Mouse (Mus musculus) Patski (cell line): ENCODE results near the gene Ptprn2. TPM values are rescaled to one million over a fixed set of nuclear protein-coding genes. Genes with fewer than 3 reads are reported as not detected.

ENCODE experiments used
- ATAC-seq: fragments of 100-300 bp; one replicate; pipeline ENCODE4 v1.8.0; 2021
- CTCF ChIA-PET: fragments of 350-600 bp; sonication (Branson Sonifier 250); formaldehyde crosslinking; loops from one replicate; lab custom pipeline; 2022; ENCODE audit warnings: inconsistent platforms; lab: Charles Lee
- POLR2A ChIA-PET: fragments of 350-600 bp; sonication (Branson Sonifier 250); formaldehyde crosslinking; loops from one replicate; lab custom pipeline; 2022; ENCODE audit warnings: antibody characterized with exemption, inconsistent platforms; lab: Charles Lee
- DNase-seq: peaks from one replicate; pipeline ENCODE4 v3.0.0-alpha.2; 2011; ENCODE audit warnings: low read depth, low spot score
- H3K27me3 ChIP-seq: fragments of 371-371 bp; one replicate; pipeline ENCODE4 v1.5.1; 2021
- CTCF ChIP-seq: fragments of 100-300 bp; IDR thresholded peaks from one replicate; pipeline ENCODE4 v1.5.1; 2021
- in situ Hi-C: fragments of 300-500 bp; cut with MboI; formaldehyde crosslinking; loops from 3 replicates; pipeline ENCODE4 v1.11.1; 2018; ENCODE audit warnings: low pct_unique_long_range_greater_than_20kb, mixed read lengths
- polyA plus RNA-seq: library from polyadenylated mRNA; unstranded; gene quantifications from one replicate; pipeline ENCODE4 v1.2.3, GENCODE M21; 2021

Gene Ptprn2
- polyA plus RNA-seq, 1 experiment from 2014 or later, result not detected

DNA sequence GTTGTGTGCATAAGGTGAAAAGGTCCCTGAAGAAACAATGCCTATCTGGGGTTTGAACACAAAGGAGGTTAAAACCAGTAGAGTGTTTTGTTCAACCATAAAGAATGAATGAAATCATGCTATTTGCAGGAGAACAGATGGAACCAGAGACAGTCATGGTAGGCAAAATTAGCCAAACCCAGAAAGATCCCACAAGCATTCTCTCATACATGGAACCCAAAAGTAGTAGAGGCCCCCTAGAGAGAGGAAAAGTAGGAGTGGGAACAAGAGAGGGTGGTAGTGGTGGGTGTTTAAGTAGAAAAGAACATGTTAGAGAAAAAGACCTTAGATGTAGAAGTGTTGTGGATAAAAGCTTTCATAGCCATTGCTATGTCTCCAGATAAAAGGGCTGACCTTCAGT, 719.4 kb downstream of the Ptprn2 start:
- no peaks in the 10 kb centered on the region for H3K27me3 ChIP-seq
- POLR2A ChIA-PET, result no interaction called here
- CTCF ChIA-PET, result no interaction called here
- no peak for ATAC-seq
- no peak for TF ChIP-seq CTCF
- DNase-seq, result no peak
- in situ Hi-C loops, result no loop called here

DNA sequence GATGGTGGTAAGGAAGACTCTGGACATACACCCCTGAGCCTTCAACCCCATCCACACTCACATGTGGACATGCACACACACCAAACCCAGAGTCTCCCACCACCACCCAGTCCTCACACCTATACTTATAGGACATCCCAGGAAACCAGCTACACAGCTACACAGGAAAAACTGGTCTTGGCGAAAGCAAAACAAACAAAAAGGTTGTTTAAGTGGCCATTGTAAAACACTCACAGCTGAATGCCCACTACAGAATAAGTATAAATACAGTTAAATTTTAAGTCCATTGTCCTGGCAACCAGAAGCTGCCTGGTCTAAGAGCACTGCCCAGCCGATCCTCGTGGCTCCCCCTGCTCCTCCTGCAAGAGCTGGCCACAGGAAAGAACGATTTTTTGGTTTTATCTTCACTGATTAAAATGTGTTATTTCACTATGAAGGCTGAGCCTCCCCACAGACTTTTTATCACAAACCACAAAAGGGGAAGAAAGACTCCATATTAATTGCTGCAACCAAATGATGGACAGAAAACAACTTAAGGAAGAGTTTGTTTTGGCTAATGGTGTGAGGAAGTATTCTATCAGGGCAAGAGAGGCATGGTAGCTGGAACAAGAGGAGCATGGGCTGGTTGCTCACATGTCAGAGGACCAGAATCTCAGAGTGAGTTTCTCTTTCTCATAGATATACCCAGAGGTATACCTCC, 722.1 kb downstream of the Ptprn2 start:
- in situ Hi-C loops, result no loop called here
- ATAC-seq (no peak), DNase-seq (no peak)
- no peak for TF ChIP-seq CTCF
- no peaks in the 10 kb centered on the region for H3K27me3 ChIP-seq
- CTCF ChIA-PET, result no interaction called here
- POLR2A ChIA-PET, result no interaction called here

DNA sequence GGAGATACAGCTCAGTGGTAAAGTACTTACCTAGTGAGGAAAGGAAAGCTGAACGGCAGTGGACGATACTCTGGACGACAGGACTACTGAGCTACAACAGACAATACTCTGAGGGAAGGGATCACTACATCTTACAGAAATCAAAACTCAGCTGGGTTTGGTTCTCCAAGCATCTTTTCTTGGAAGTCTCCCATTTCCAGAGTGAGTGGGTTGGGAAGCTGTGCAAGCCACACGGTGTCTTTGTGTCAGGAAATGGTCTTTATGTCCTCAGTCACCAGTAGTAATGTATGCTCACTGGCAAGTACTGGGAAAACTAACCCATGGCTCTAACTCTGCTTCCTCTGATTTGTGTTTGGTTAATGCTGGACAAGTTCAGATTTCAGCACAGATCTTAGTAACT, 724.9 kb downstream of the Ptprn2 start:
- ChIA-PET POLR2A (no interaction called here), CTCF (no interaction called here)
- no peak for TF ChIP-seq CTCF
- ATAC-seq (no peak), DNase-seq (no peak)
- H3K27me3 ChIP-seq, result no peaks in the 10 kb centered on the region
- in situ Hi-C loops, result no loop called here

DNA sequence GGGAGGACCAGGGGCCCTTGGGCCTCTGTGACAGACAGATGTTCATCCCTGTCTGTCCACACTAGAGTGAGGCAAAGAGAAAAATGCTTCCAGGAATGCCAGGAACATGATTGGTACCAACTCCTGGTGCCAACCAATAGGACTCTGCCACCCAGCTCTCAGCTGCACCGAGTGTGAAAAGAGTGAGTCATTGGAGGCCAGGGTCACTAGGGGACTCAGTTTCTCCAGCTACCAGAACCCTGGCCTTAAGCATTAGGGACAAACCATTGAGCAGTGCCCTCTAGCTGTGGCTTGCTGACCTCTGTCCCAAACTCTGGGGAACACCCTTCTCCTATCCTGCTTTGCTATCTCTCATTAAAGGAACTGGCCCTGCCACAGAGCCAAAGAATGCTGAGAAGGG, 728.0 kb downstream of the Ptprn2 start:
- in situ Hi-C loops, result no loop called here
- CTCF ChIA-PET, result no interaction called here
- DNase-seq, result no peak
- no peaks in the 10 kb centered on the region for H3K27me3 ChIP-seq
- POLR2A ChIA-PET, result no interaction called here
- no peak for ATAC-seq
- no peak for TF ChIP-seq CTCF

DNA sequence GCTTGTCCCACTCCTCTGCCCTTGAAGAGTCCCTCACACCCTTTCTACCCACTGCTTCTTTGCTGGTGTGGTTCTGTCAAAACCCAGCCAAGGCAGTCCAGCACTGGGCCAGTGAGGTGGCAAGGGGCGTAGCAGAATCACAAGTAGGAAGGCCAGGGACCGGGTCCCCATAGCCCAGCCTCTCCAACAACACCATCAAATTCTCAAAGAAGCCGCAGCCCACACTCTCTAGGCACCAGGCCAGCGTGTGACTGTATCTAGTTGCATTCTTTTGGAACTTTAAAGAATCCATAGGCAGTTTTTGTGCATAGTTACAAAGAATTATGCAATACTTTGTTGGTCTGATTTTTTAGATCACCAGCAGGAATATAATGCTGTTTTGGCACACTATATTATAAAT, 728.8 kb downstream of the Ptprn2 start:
- ChIA-PET POLR2A (no interaction called here), CTCF (no interaction called here)
- no peak for TF ChIP-seq CTCF
- ATAC-seq, result no peak
- DNase-seq, result no peak
- no peaks in the 10 kb centered on the region for H3K27me3 ChIP-seq
- in situ Hi-C loops, result no loop called here

DNA sequence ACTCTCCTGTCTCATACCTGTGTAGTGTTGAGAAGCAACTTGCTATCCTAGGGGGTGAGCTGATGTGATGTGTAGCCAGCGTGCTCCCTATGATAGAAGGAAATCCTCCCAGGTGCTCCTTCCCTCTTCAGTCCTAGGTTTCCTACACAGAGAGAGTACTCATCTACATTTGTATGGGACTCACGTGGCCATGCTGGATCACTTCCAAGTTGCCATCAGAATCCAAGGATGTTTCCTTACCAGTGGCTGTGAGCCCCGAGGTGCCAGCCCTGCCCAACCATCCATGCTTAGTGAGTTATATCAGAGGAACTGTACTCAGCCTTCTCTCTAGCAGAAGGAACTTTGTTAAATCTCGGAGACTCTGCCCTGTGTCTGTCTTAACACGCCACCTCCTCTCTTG, 729.4 kb downstream of the Ptprn2 start:
- H3K27me3 ChIP-seq, result no peaks in the 10 kb centered on the region
- POLR2A ChIA-PET, result no interaction called here
- DNase-seq (no peak), ATAC-seq (no peak)
- no peak for TF ChIP-seq CTCF
- in situ Hi-C loops, result no loop called here
- CTCF ChIA-PET, result no interaction called here

DNA sequence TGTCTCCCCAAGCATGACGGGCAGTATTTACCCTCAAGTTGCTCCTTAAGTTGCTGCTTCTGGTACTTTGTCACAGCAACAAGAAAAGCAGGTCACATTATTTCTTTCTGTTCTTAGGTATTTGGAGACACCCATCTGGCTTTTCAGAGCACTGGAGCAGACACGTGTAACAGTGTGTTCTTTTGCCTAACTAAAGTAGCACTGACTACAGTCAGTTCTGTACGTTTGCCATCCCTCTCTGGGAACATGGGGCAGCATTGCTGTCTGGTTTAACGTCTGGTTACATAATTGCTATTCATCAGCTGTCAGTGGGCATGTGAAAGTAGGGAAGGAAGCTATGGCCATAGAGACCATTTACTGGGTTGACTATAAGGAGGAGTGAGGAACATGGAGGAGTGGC, 736.4 kb downstream of the Ptprn2 start:
- in situ Hi-C loops, result no loop called here
- H3K27me3 ChIP-seq, result no peaks in the 10 kb centered on the region
- TF ChIP-seq CTCF, result no peak
- DNase-seq (no peak), ATAC-seq (no peak)
- CTCF ChIA-PET, result no interaction called here
- POLR2A ChIA-PET, result no interaction called here

DNA sequence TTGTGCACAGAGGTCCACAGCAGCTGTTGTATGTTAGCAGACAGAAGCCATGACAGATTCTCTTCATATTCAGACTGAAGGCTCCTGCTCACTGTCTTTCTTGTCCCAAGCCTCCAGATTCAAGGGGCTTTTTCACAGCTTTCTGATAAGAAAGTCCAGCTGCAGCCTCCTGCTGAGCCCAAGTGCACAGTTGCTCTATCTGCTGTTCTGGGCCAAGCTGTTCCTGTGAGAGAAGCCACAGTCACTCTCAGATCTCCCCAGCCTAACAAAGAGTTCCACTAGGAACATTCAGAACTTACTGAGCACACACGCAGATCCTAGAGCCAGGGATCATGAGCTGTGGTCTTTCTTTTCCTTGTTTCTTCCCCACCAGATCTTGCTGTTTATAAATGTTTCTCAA, 738.5 kb downstream of the Ptprn2 start:
- POLR2A ChIA-PET, result no interaction called here
- TF ChIP-seq CTCF, result no peak
- in situ Hi-C loops, result no loop called here
- ATAC-seq (no peak), DNase-seq (no peak)
- peaks cover 5% of the 10 kb centered on the region for H3K27me3 ChIP-seq
- CTCF ChIA-PET, result no interaction called here

DNA sequence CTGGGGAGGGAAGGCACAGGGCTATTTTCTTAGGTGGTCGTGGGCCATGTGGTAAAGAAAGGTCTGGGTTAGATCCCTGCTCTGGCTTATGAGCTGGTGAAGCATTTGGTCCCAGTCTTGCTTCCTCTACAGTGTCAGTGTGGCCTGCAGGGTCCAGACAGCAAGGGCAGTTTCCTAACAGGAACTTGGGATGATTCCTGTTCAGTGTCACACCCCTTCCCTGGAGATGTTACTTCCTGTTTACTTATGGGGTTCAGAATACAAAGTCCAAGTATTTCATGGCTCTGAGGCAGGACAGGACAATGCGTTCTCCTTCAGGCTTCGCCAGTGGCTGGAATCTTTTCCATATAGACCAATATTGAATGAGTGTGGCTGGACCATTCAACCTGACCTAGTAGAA, 741.7 kb downstream of the Ptprn2 start:
- in situ Hi-C loops, result no loop called here
- DNase-seq, result no peak
- no peak for ATAC-seq
- ChIA-PET CTCF (no interaction called here), POLR2A (no interaction called here)
- H3K27me3 ChIP-seq, result peaks cover 16% of the 10 kb centered on the region
- TF ChIP-seq CTCF, result no peak

DNA sequence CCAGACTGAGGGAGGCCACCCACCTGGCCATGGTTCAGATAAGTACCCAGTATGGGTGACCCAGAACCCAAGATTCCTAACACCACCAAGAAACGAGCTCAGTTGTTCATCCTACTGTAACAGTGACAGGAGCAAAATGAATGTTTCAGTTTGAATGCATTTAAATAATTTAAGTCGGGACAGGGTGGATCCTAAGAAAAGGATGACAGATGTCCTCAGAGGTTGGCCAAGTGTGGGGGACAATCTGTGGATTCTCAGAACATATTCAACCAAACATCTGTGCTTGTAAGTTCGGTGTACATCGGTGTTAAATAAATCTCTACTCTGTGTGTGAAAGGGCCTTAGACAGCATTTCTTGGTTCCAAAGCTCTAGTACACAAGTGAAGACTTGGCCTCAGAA, 743.9 kb downstream of the Ptprn2 start:
- ATAC-seq (no peak), DNase-seq (no peak)
- TF ChIP-seq CTCF, result no peak
- ChIA-PET POLR2A (no interaction called here), CTCF (no interaction called here)
- in situ Hi-C loops, result no loop called here
- H3K27me3 ChIP-seq, result peaks cover 22% of the 10 kb centered on the region

DNA sequence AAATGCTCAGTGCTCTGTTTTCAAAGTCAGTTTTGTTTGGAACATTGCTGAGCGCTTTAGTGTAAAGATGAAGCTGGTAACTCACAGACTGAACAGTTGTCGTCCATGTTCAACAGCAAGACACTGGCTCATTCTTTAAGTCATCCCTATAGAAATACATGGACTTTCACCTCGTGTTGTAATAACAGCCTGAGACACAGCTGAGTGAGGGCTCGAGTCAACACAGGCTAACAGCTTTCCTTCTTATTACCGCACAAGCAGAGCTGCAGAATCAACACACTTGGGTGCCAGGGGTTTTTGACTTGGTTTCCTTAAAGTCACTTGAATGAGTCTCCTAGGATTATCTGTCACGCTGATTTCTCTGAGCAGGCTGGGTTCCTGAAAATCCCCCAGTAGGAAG, 744.8 kb downstream of the Ptprn2 start:
- in situ Hi-C loops, result no loop called here
- ATAC-seq (no peak), DNase-seq (no peak)
- peaks cover 22% of the 10 kb centered on the region for H3K27me3 ChIP-seq
- no peak for TF ChIP-seq CTCF
- CTCF ChIA-PET, result no interaction called here
- POLR2A ChIA-PET, result no interaction called here

DNA sequence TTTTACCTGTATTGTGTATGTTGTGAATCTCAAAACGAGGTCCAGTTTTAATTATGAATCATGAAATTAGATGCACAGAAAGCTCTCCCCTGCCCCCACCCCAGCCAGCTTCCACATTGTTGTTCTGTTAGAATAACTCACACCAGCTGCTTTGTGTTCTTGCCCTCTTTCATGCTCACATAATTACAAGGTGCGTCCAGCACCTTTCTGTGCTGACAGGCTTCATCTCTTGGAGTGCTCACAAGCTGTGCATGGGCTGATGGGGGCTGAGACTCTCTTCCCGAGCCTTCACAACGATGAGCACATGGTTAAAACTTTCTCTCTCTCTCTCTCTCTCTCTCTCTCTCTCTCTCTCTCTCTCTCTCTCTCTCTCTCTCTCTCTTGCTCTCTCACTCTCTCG, 746.3 kb downstream of the Ptprn2 start:
- ATAC-seq, result no peak
- in situ Hi-C loops, result no loop called here
- no peak for DNase-seq
- TF ChIP-seq CTCF, result no peak
- ChIA-PET CTCF (no interaction called here), POLR2A (no interaction called here)
- peaks cover 22% of the 10 kb centered on the region for H3K27me3 ChIP-seq
